Mouse (Mus musculus): ENCODE results near the gene Gm5965. TPM values are rescaled to one million over a fixed set of nuclear protein-coding genes. Genes with fewer than 3 reads are reported as not detected.
"Not testable (repeated sequence)": the region's sequence is repeated elsewhere in the genome, so short reads cannot be mapped to it uniquely, and the experiment has no call there.

The Gm5965 gene
- polyA plus RNA-seq (2016; fragmentation: Nextera tagmentation; extraction: Ambion mirVana), result not detected in 2 replicates

DNA sequence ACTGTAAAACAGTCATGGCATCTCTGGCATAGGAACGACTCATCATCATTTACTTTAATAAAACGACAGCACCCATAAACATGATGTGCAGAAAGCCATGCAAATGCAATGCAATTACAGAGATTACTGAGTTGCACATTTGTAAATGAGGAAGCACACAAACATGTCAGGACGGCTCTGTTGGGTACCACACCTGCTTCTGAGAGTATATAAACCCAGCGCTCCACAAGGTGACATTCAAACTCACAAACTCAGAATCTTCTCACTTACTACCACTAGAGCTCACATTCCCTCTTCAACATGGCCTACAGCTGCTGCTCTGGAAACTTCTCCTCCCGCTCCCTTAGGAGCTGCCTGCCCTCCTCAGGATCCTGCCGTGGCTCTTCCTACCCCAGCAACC lies at the start of gene Gm5965:
Gene Gm5965, plus strand, starts transcription at position 301 of the 400 bp plus-strand sequence.
- 87% methylated on average over 6 of the region's 6 CpGs for WGBS
- H3K27ac ChIP-seq (replicated peaks), result no peak within 1 kb of the TSS
- no peaks in the 10 kb centered on the region for H3K36me3 ChIP-seq
- no peaks in the 10 kb centered on the region for H3K4me1 ChIP-seq
- DNase-seq (ENCODE audit: low spot score), result no peak
- H3K9me3 ChIP-seq (replicated peaks), result no peaks in the 10 kb centered on the region
- no peaks in the 10 kb centered on the region for H3K27me3 ChIP-seq (ENCODE audit: low read depth, poor library complexity, severe bottlenecking)
- H3K4me3 ChIP-seq, result no peak within 1 kb of the TSS

DNA sequence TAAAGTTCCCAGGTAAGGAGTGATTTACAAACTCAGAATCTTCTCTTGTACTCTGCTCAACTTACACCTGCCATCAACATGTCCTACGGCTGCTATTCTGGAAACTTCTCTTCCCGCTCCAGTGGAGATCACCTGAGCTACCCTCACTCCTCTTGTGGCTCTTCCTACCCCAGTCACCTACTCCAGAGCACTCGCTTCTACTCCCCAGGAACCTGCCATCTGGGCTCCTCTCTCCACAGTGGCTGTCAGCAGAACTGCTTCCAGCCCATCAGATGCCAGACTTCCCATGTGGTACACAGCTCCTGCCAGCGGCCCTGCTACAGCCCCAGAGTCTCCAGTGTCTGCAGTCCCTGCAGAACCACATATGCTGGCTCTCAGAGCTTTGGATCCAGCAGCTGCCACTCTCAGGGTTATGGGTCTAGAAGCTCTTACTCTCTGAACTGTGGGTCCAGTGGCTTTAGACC lies 48.9 kb upstream of the Gm5965 start, which contains the start of gene Krtap13-1:
Gene Krtap13-1, plus strand, starts transcription at position 51 of the 464 bp plus-strand sequence.
- no peak within 1 kb of the TSS for H3K4me3 ChIP-seq
- no peak for DNase-seq (ENCODE audit: low spot score)
- H3K27ac ChIP-seq (replicated peaks), result no peak within 1 kb of the TSS
- H3K9me3 ChIP-seq (replicated peaks), result no peaks in the 10 kb centered on the region
- no peaks in the 10 kb centered on the region for H3K4me1 ChIP-seq
- H3K36me3 ChIP-seq, result no peaks in the 10 kb centered on the region
- no peaks in the 10 kb centered on the region for H3K27me3 ChIP-seq (ENCODE audit: low read depth, poor library complexity, severe bottlenecking)
- WGBS, result 85% methylated on average over 4 of the region's 4 CpGs

DNA sequence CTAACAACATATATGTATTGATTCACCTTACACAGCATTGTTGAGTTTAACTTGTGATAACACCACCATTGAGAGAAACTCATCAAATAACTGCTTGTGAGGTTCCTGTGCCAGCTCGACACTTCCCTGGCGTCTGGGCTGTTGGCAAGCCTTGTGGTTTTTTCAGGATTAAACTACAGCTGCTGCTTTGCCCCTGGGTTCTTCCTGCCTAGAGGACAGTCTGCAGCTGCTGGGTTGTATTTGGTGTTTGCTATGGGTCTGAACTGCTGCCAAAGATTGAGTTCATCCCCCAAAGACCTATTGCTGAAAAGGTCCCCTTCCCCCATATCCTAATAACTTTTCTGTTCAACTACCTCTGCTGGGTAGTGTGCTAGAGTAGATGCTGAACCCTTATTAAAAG lies 42.3 kb upstream of the Gm5965 start:
- Histone ChIP-seq H3K27ac (replicated peaks) (no peak overlapping the region), H3K9me3 (replicated peaks) (no peaks in the 10 kb centered on the region), H3K4me1 (no peaks in the 10 kb centered on the region), H3K36me3 (no peaks in the 10 kb centered on the region), H3K27me3 (ENCODE audit: low read depth, poor library complexity, severe bottlenecking) (no peaks in the 10 kb centered on the region), H3K4me3 (no peak overlapping the region)
- 74% methylated on average over 2 of the region's 2 CpGs for WGBS
- DNase-seq (ENCODE audit: low spot score), result no peak

DNA sequence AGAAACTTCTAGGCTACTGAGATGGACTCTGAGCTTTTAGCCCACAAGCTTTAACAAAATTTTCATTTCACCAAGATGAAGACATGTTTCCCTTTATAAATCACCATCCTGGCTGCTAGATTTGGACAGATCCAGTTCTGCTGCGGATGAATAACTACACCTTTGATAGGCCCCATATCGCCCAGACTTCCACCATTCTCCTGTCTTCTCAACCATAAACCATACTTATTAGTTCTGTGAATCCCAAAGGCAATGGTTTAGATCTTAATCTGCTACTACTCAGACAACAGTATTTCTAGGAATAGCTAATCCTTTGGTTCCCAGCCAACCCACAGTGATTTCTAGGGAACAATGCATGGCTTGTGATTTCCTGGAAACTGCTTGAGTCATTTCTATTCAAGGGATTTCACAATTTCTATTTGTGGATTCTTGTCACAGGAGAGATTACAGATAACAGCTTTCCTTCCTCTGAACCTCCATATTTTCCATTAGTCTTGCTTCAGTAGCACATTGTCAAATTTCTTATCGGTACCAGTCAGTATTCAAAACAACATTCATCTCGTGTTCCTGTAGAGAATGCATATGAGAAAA lies 32.9 kb upstream of the Gm5965 start:
- no peak for DNase-seq (ENCODE audit: low spot score)

DNA sequence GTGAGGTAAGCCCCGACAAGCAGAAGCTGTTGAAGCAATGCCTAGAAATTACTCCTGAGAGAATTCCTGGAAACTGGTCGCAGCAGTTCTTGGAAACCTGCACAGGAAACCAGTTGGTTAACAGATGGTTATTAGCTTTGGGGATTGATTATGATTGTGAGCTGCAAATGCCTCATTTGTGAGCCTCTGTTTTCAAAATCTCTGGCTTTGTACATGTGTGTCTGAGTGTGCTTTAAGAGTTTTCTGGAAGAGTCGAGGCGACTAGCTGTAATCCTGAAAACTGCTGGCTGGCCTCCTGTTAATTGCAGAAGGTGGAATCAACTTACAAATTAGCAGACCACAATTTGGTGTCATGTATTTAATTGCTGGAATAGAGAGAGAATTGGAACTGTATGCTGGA lies 29.8 kb upstream of the Gm5965 start:
- DNase-seq (ENCODE audit: low spot score), result no peak
- no peaks in the 10 kb centered on the region for H3K36me3 ChIP-seq
- no peaks in the 10 kb centered on the region for H3K4me1 ChIP-seq
- H3K27me3 ChIP-seq (ENCODE audit: low read depth, poor library complexity, severe bottlenecking), result no peaks in the 10 kb centered on the region
- H3K9me3 ChIP-seq (replicated peaks), result no peaks in the 10 kb centered on the region
- H3K4me3 ChIP-seq, result no peak overlapping the region
- WGBS, result 85% methylated on average over 4 of the region's 4 CpGs
- no peak overlapping the region for H3K27ac ChIP-seq (replicated peaks)

More for the DNA sequence above, 32.9 kb upstream of the Gm5965 start:
- WGBS, result 84% methylated on average over 4 of the region's 4 CpGs
- Histone ChIP-seq H3K4me3 (no peak overlapping the region), H3K27ac (replicated peaks) (no peak overlapping the region), H3K9me3 (replicated peaks) (no peaks in the 10 kb centered on the region), H3K27me3 (ENCODE audit: low read depth, poor library complexity, severe bottlenecking) (no peaks in the 10 kb centered on the region), H3K36me3 (no peaks in the 10 kb centered on the region), H3K4me1 (no peaks in the 10 kb centered on the region)

DNA sequence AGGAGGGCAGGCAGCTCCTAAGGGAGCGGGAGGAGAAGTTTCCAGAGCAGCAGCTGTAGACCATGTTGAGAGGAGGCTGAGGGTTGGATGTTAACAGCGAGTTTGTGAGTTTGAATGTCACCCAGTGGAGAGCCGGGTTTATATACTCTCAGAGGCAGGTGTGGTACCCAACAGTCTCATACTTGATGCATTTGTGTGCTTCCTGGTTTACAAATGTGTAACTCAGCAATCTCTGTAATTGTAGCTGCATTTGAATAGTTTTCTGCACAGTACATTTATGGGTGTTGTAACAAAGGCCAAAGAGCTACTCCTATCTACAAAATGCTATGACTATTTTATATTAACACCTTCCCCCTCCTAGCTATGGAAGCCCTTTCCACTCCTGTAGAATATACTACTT lies 26.2 kb upstream of the Gm5965 start, which contains the start of gene Krtap13:
Gene Krtap13, minus strand, starts transcription at position 101 of the 400 bp plus-strand sequence.
- not testable (repeated sequence) for H3K27me3 ChIP-seq (ENCODE audit: low read depth, poor library complexity, severe bottlenecking); H3K4me1 ChIP-seq; H3K4me3 ChIP-seq; DNase-seq (ENCODE audit: low spot score); H3K9me3 ChIP-seq (replicated peaks); H3K27ac ChIP-seq (replicated peaks); H3K36me3 ChIP-seq
- WGBS, result 81% methylated on average over 3 of the region's 3 CpGs

DNA sequence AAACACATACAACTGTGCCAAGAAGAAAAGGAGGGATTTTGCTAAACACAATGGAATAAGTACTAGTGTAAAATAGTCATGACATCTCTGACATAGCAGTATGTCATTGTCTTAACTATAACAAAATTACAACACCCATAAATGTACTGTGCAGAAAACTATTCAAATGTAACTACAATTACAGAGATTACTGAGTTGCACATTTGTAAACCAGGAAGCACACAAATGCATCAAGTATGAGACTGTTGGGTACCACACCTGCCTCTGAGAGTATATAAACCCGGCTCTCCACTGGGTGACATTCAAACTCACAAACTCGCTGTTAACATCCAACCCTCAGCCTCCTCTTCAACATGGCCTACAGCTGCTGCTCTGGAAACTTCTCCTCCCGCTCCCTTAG lies 19.1 kb upstream of the Gm5965 start, which contains the start of gene 2310034C09Rik:
Gene 2310034C09Rik, plus strand, starts transcription at position 301 of the 400 bp plus-strand sequence.
- not testable (repeated sequence) for H3K4me3 ChIP-seq
- WGBS, result 90% methylated on average over 3 of the region's 3 CpGs

DNA sequence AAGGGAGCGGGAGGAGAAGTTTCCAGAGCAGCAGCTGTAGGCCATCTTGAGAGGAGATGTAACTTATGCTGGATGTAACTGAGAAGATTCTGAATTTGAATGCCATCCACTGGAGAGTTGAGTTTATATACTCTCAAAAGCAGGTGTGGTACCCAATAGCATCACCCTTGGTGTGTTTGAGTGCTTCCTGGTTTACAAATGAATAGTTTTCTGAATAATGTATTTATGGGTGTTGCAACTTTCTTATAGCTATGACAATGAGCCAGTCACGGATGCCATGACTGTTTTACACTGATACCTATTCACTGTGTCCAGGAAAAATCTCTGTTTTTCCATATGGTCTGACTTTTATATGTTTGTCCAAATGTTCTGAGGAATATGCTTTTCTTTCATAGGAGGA lies 3.6 kb upstream of the Gm5965 start, which contains the start of gene 2310057N15Rik:
Gene 2310057N15Rik, minus strand, starts transcription at position 101 of the 400 bp plus-strand sequence.
- WGBS, result 91% methylated on average over 2 of the region's 2 CpGs
- DNase-seq (ENCODE audit: low spot score), result no peak
- Histone ChIP-seq H3K27ac (replicated peaks) (no peak within 1 kb of the TSS), H3K36me3 (no peaks in the 10 kb centered on the region), H3K4me3 (no peak within 1 kb of the TSS), H3K9me3 (replicated peaks) (no peaks in the 10 kb centered on the region), H3K27me3 (ENCODE audit: low read depth, poor library complexity, severe bottlenecking) (no peaks in the 10 kb centered on the region), H3K4me1 (no peaks in the 10 kb centered on the region)

More for the DNA sequence above, 19.1 kb upstream of the Gm5965 start, which contains the start of gene 2310034C09Rik:
- not testable (repeated sequence) for H3K9me3 ChIP-seq (replicated peaks); H3K4me1 ChIP-seq; H3K36me3 ChIP-seq; DNase-seq (ENCODE audit: low spot score); H3K27ac ChIP-seq (replicated peaks); H3K27me3 ChIP-seq (ENCODE audit: low read depth, poor library complexity, severe bottlenecking)

DNA sequence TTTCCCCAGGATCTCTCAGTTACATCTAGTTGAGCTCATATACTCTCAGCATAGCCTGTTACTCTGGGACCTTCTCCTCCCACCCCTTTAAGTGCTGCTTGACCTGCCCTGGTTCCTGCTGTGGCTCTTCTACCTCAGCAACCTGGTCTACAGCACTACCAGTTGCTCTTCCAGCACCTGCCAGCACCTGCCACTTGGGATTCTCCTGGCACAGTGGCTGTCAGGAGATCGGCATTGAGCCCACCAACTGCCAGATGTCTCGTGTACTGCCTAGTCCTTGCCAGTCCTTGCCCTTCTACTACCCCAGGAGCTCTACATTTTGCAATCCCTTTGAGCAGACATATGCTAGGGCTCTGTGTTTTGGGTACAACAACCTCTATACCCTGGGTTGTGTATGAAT lies 9.1 kb downstream of the Gm5965 start:
- H3K4me1 ChIP-seq, result no peaks in the 10 kb centered on the region
- 92% methylated on average over 2 of the region's 2 CpGs for WGBS
- H3K9me3 ChIP-seq (replicated peaks), result no peaks in the 10 kb centered on the region

DNA sequence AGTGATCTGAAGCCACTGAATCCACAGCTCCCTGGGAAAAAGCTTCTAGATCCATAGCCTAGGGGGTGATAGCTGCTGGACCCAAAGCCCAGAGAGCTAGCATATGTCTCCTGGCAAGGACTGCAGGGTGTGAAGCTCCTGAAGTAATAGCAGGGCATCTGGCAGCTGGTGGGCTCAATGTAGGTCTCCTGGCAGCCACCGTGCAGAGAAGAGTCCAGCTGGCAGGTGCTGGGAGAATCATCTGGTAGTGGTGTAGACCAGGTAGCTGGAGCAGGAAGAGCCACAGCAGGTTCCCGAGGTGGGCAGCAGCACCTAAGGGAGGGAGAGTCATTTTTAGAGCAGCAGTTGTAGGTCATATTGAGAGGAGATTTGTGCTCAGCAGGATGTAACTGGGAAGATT lies 34.1 kb downstream of the Gm5965 start, which contains the start of gene Gm20741:
Gene Gm20741, minus strand, starts transcription at position 394 of the 400 bp plus-strand sequence.
- H3K27ac ChIP-seq (replicated peaks), result no peak within 1 kb of the TSS
- H3K36me3 ChIP-seq, result no peaks in the 10 kb centered on the region
- DNase-seq (ENCODE audit: low spot score), result no peak
- no peaks in the 10 kb centered on the region for H3K27me3 ChIP-seq (ENCODE audit: low read depth, poor library complexity, severe bottlenecking)
- no peak within 1 kb of the TSS for H3K4me3 ChIP-seq
- WGBS, result 85% methylated on average over 2 of the region's 2 CpGs
- H3K4me1 ChIP-seq, result no peaks in the 10 kb centered on the region
- H3K9me3 ChIP-seq (replicated peaks), result no peaks in the 10 kb centered on the region

More for the DNA sequence above, 9.1 kb downstream of the Gm5965 start:
- Histone ChIP-seq H3K4me3 (no peak overlapping the region), H3K27ac (replicated peaks) (no peak overlapping the region), H3K36me3 (no peaks in the 10 kb centered on the region), H3K27me3 (ENCODE audit: low read depth, poor library complexity, severe bottlenecking) (no peaks in the 10 kb centered on the region)
- no peak for DNase-seq (ENCODE audit: low spot score)

DNA sequence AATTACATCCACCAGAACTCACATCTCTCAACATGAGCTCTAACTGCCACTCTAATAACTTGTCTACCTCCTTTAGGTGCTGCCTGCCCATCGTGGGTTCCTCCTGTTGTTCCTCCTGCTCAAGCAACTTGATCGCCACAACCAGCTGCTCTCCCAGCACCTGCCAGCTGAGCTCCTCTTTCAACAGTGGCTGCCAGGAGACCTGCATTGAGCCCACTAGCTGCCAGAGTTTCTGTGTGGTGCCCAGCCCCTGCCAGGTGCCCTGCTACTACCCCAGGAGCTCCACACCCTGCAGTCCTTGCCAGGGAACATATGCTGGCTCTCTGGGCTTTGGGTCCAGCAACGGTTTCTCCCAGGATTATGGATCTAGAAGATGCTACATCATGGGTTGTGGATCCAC lies 42.4 kb downstream of the Gm5965 start, which contains the start of gene Krtap15:
Gene Krtap15, plus strand, starts transcription at position 150 of the 400 bp plus-strand sequence.
- Histone ChIP-seq H3K27me3 (ENCODE audit: low read depth, poor library complexity, severe bottlenecking) (no peaks in the 10 kb centered on the region), H3K4me3 (no peak within 1 kb of the TSS), H3K27ac (replicated peaks) (no peak within 1 kb of the TSS), H3K36me3 (no peaks in the 10 kb centered on the region), H3K4me1 (no peaks in the 10 kb centered on the region), H3K9me3 (replicated peaks) (no peaks in the 10 kb centered on the region)
- DNase-seq (ENCODE audit: low spot score), result no peak
- WGBS, result 86% methylated on average over 3 of the region's 3 CpGs

DNA sequence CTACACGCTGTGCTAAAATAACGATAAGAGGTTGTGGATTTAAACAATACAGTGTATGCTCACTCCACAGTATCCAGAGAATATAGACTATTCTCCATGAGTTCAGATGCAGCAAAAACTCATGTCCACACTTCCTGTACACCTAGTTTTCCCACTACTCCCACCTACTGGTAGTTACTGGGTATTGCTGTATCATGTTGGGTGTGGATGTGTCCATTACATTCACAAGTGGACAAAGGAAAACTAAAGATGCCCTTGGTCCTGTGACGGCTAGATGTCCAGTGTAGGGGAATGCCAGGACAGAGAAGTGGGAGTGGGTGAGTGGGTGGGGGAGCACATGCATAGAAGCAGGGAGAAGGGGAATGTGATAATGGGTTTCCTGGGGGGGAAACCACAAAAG lies 46.0 kb downstream of the Gm5965 start:
- H3K27me3 ChIP-seq (ENCODE audit: low read depth, poor library complexity, severe bottlenecking), result no peaks in the 10 kb centered on the region
- H3K4me1 ChIP-seq, result no peaks in the 10 kb centered on the region
- H3K4me3 ChIP-seq, result no peak overlapping the region
- no peaks in the 10 kb centered on the region for H3K9me3 ChIP-seq (replicated peaks)
- no peaks in the 10 kb centered on the region for H3K36me3 ChIP-seq
- no peak overlapping the region for H3K27ac ChIP-seq (replicated peaks)
- 80% methylated on average over 3 of the region's 3 CpGs for WGBS
- no peak for DNase-seq (ENCODE audit: low spot score)

DNA sequence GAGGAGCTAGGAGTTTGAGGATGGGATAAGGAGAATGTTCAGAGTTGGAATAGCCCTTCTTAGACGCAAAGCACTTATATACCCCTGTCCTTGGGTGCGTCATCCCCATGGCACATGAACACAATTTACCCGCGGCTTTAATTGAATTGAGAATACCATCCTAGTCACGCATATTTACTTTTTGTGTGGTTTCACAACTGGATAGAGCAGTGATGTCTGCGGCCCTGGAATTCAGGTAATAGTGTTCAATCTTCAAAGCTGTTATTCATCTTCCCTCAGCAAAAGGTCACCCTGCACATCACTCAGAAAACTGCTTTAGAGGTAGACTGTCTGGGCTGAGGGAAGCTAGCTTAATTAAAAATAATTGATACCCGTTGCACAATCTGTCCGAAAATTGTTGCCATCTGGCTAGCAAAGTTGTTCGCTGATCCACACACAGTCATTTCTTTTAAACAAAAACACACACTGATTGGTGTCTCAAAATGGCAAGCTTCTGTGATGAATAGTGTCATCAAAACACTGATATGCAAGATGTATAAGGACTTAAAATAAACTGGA lies 48.5 kb downstream of the Gm5965 start, which contains the start of gene Krtap14:
Gene Krtap14, minus strand, starts transcription at position 51 of the 558 bp plus-strand sequence.
- Histone ChIP-seq H3K4me3 (no peak within 1 kb of the TSS), H3K27me3 (ENCODE audit: low read depth, poor library complexity, severe bottlenecking) (no peaks in the 10 kb centered on the region), H3K27ac (replicated peaks) (no peak within 1 kb of the TSS), H3K9me3 (replicated peaks) (no peaks in the 10 kb centered on the region), H3K36me3 (no peaks in the 10 kb centered on the region), H3K4me1 (no peaks in the 10 kb centered on the region)
- WGBS, result 91% methylated on average over 9 of the region's 9 CpGs
- no peak for DNase-seq (ENCODE audit: low spot score)
